Mouse (Mus musculus): ENCODE results near the gene Dmac2. TPM values are rescaled to one million over a fixed set of nuclear protein-coding genes. Genes with fewer than 3 reads are reported as not detected.
A peak's percentile ranks its signal among the peaks of the same experiment; 100 is the strongest.

Gene Dmac2
- polyA plus RNA-seq, 1 experiment from 2014 or later: 61.5 TPM

DNA sequence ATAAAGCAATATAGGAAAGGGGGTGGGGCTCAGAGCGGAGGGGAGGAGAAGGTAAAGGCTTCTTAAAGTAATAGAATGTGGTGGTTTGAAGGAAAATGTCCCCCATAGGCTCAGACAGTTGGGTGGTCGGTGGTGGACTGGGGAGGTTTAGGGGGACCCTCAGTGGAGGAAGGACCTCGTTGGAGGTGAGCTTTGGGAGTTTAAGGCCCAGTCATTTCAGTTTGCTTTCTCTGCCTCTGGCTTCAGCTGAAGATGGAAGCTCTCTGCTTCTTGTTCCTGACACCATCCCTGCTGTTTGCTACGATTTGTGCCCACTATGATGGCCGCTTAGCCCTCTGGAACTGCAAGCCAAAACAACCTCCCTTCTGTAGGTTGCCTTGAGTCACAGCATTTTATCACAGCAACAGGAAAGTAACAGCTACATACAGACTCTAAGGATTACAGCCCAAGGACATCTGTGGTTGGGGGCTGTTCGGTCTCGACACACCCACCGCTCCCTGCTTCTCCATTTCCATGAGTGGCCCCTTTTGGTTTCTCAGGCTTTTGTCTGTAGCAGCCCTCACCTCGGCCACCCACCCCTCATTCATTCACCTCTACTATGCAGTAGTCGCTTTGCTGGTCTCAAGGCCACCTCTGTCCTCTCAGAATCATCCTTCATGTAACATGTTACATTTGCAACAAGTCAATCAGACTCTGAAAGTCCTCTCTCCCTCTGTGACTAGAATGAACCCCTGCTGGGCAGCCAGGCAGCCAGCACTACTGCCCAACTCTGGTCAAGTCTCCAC is 1.6 kb upstream of the Dmac2 start:
- H3K27ac ChIP-seq: no peak overlapping the region
- no peak overlapping the region for H3K4me3 ChIP-seq
- 0 out of 2 replicates have a peak, but pooled peaks cover 2% of the 10 kb centered on the region for H3K27me3 ChIP-seq
- H3K4me1 ChIP-seq (replicated peaks): peaks cover 9% of the 10 kb centered on the region
- H3K4me2 ChIP-seq: no peak overlapping the region
- H3K36me3 ChIP-seq: peaks cover 18% of the 10 kb centered on the region
- no peak for ATAC-seq (replicated peaks; ENCODE audit: insufficient number of reproducible peaks, insufficient read depth, low FRiP score, low read depth)
- H3K9me3 ChIP-seq (replicated peaks): no peaks in the 10 kb centered on the region
- H3K9ac ChIP-seq: no peak overlapping the region
- 73% methylated on average over 10 of the region's 10 CpGs for WGBS

- peaks cover 30% of the 10 kb centered on the region for H3K36me3 ChIP-seq
- WGBS: 21% methylated on average over 5 of the region's 5 CpGs
- peak overlapping the region; percentile 83 for H3K4me2 ChIP-seq
- H3K9ac ChIP-seq: peak overlapping the region; percentile 75
- no peaks in the 10 kb centered on the region for H3K9me3 ChIP-seq (replicated peaks)
- peaks cover 11% of the 10 kb centered on the region for H3K4me1 ChIP-seq (replicated peaks)
- peak overlapping the region; percentile 81 for H3K27ac ChIP-seq
- 0 out of 2 replicates have a peak, but pooled peaks cover 2% of the 10 kb centered on the region for H3K27me3 ChIP-seq
- peak overlapping the region; percentile 83 for H3K4me3 ChIP-seq
- no peak for ATAC-seq (replicated peaks; ENCODE audit: insufficient number of reproducible peaks, insufficient read depth, low FRiP score, low read depth)
These were observed 443 bp downstream of the Dmac2 start for GRCm38 (mm10) chr7:25619722-25619991.

GRCm38 (mm10) chr7:25620101-25620500 is 887 bp downstream of the Dmac2 start:
- Histone ChIP-seq H3K9me3 (replicated peaks) (no peaks in the 10 kb centered on the region), H3K4me3 (peak overlapping the region; percentile 83), H3K27ac (no peak overlapping the region), H3K4me2 (peak overlapping the region; percentile 83), H3K27me3 (0 out of 2 replicates have a peak, but pooled peaks cover 2% of the 10 kb centered on the region), H3K36me3 (peaks cover 30% of the 10 kb centered on the region), H3K4me1 (replicated peaks) (peaks cover 15% of the 10 kb centered on the region), H3K9ac (no peak overlapping the region)
- WGBS: 91% methylated on average over 5 of the region's 5 CpGs
- ATAC-seq (replicated peaks; ENCODE audit: insufficient number of reproducible peaks, insufficient read depth, low FRiP score, low read depth): no peak

GRCm38 (mm10) chr7:25620751-25621150 is 1.5 kb downstream of the Dmac2 start:
- Histone ChIP-seq H3K4me1 (replicated peaks) (peaks cover 19% of the 10 kb centered on the region), H3K9me3 (replicated peaks) (no peaks in the 10 kb centered on the region), H3K4me2 (no peak overlapping the region), H3K36me3 (peaks cover 32% of the 10 kb centered on the region), H3K27ac (no peak overlapping the region), H3K27me3 (no peaks in the 10 kb centered on the region), H3K4me3 (no peak overlapping the region), H3K9ac (no peak overlapping the region)
- 89% methylated on average over 11 of the region's 11 CpGs for WGBS
- no peak for ATAC-seq (replicated peaks; ENCODE audit: insufficient number of reproducible peaks, insufficient read depth, low FRiP score, low read depth)

DNA sequence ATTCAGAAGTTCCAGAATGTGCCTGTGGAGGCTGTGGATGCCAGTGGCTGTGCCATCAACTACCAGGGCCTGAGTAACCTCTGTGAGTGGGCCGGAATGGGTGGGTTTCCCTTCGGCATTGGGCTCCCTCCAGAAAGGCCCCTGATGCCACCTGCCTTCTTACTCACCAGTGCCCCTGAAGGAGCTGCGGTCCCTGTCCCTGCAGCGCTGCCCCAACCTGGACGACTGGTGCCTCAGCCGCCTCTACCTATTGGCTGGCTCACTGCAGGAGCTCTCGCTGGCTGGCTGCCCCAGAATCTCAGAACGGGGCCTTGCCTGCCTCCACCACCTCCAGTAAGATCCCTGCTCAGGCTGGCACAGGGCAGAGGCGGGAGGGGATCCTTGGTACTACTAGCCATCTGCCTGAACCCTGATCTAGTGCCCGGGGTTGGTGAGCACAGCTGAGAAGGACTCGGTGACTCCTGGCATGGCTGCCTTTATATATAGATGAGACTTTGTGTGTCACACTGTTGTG is 4.7 kb downstream of the Dmac2 start:
- no peak for ATAC-seq (replicated peaks; ENCODE audit: insufficient number of reproducible peaks, insufficient read depth, low FRiP score, low read depth)
- 90% methylated on average over 11 of the region's 11 CpGs for WGBS
- Histone ChIP-seq H3K27ac (no peak overlapping the region), H3K4me3 (no peak overlapping the region), H3K4me2 (no peak overlapping the region), H3K4me1 (replicated peaks) (peaks cover 47% of the 10 kb centered on the region), H3K36me3 (peaks cover 33% of the 10 kb centered on the region), H3K9ac (no peak overlapping the region), H3K9me3 (replicated peaks) (no peaks in the 10 kb centered on the region), H3K27me3 (no peaks in the 10 kb centered on the region)

- H3K27me3 ChIP-seq: no peaks in the 10 kb centered on the region
- no peak overlapping the region for H3K9ac ChIP-seq
- ATAC-seq (replicated peaks; ENCODE audit: insufficient number of reproducible peaks, insufficient read depth, low FRiP score, low read depth): 0 out of 2 replicates have a peak, but pooled peaks have one; percentile 11
- H3K36me3 ChIP-seq: peaks cover 40% of the 10 kb centered on the region
- H3K4me3 ChIP-seq: no peak overlapping the region
- no peaks in the 10 kb centered on the region for H3K9me3 ChIP-seq (replicated peaks)
- WGBS: 39% methylated on average over 5 of the region's 5 CpGs
- H3K4me1 ChIP-seq (replicated peaks): peaks cover 47% of the 10 kb centered on the region
- H3K4me2 ChIP-seq: no peak overlapping the region
- peak overlapping the region; percentile 77 for H3K27ac ChIP-seq
These were observed 5.6 kb downstream of the Dmac2 start for GRCm38 (mm10) chr7:25624851-25625250.

GRCm38 (mm10) chr7:25625594-25626250 is 6.5 kb downstream of the Dmac2 start:
- no peak for ATAC-seq (replicated peaks; ENCODE audit: insufficient number of reproducible peaks, insufficient read depth, low FRiP score, low read depth)
- Histone ChIP-seq H3K4me3 (no peak overlapping the region), H3K27me3 (no peaks in the 10 kb centered on the region), H3K27ac (peak overlapping the region; percentile 77), H3K9ac (no peak overlapping the region), H3K9me3 (replicated peaks) (no peaks in the 10 kb centered on the region), H3K4me2 (no peak overlapping the region), H3K4me1 (replicated peaks) (peaks cover 42% of the 10 kb centered on the region), H3K36me3 (peaks cover 40% of the 10 kb centered on the region)
- WGBS: 72% methylated on average over 10 of the region's 10 CpGs

GRCm38 (mm10) chr7:25626509-25627430 is 7.6 kb downstream of the Dmac2 start, which contains the start of gene B3gnt8:
B3gnt8 (plus strand) TSS chr7:25626654.
- peak within 1 kb of the TSS; percentile 77 for H3K27ac ChIP-seq
- peak within 1 kb of the TSS; percentile 79 for H3K4me2 ChIP-seq
- no peaks in the 10 kb centered on the region for H3K27me3 ChIP-seq
- 11% methylated on average over 29 of the region's 29 CpGs for WGBS
- H3K9ac ChIP-seq: peak within 1 kb of the TSS; percentile 54
- peak within 1 kb of the TSS; percentile 53 for H3K4me3 ChIP-seq
- H3K4me1 ChIP-seq (replicated peaks): peaks cover 42% of the 10 kb centered on the region
- peak; percentile 44 for ATAC-seq (replicated peaks; ENCODE audit: insufficient number of reproducible peaks, insufficient read depth, low FRiP score, low read depth)
- H3K36me3 ChIP-seq: peaks cover 31% of the 10 kb centered on the region
- no peaks in the 10 kb centered on the region for H3K9me3 ChIP-seq (replicated peaks)

DNA sequence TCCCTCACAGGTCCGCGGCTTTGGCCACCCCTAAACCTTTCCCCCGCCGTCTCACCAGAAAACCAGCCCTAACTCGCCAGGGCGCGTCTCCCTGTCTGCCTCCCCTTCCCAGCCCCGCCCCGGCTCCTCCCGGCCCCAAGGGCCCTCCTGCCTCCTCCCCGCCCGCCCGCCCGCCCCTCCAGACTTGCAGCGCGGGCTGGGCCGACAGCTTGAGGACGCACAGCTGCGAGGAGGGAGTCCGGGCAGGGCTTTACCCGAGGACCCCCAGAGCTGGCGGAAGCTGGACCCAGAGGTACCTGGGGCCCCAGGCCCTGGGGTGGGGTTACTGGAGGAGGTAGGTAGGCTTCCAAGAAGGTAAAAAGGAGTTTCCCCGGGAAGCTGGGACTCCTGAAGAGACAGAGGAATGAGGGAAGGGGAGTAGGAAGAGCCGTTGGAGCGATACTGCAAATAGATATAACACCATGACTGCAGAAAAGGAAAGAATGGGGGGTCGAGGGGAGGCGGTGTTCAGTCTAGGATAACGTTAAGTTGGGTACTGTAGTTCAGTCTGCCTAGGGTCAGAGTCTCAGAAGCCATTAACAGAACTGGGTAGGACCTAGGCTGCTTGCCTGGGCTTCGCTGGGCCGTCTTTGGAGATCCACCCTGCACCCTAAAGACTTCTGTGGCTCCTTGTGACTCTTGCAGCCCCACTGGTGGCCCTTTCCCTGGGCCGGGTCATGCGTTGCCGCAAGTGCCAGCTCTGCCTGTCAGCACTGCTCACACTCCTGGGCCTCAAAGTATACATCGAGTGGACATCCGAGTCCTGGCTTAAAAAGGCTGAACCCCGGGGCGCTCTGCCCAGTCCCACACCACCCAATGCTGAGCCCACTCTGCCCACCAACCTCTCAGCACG is 8.5 kb downstream of the Dmac2 start:
- H3K36me3 ChIP-seq: peaks cover 21% of the 10 kb centered on the region

DNA sequence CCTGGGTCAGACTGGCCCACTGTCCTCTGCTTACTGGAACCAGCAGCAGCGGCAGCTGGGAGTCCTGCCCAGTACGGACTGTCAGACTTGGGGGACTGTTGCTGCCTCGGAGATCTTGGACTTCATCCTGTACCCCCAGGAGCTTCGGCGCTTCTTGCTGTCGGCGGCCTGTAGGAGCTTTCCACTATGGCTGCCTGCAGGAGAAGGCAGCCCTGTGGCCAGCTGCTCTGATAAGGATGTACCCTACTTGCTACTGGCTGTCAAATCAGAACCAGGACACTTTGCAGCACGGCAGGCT is 9.1 kb downstream of the Dmac2 start:
- peaks cover 16% of the 10 kb centered on the region for H3K36me3 ChIP-seq
- no peak for ATAC-seq (replicated peaks; ENCODE audit: insufficient number of reproducible peaks, insufficient read depth, low FRiP score, low read depth)

More for the DNA sequence above, 8.5 kb downstream of the Dmac2 start:
- H3K4me1 ChIP-seq (replicated peaks): peaks cover 42% of the 10 kb centered on the region
- 16% methylated on average over 35 of the region's 38 CpGs for WGBS
- no peaks in the 10 kb centered on the region for H3K27me3 ChIP-seq
- no peaks in the 10 kb centered on the region for H3K9me3 ChIP-seq (replicated peaks)
- peak overlapping the region; percentile 77 for H3K27ac ChIP-seq
- H3K9ac ChIP-seq: peak overlapping the region; percentile 54
- ATAC-seq (replicated peaks; ENCODE audit: insufficient number of reproducible peaks, insufficient read depth, low FRiP score, low read depth): peak; percentile 79
- H3K4me2 ChIP-seq: peak overlapping the region; percentile 79
- peak overlapping the region; percentile 53 for H3K4me3 ChIP-seq

More for the DNA sequence above, 9.1 kb downstream of the Dmac2 start:
- peak overlapping the region; percentile 79 for H3K4me2 ChIP-seq
- no peaks in the 10 kb centered on the region for H3K9me3 ChIP-seq (replicated peaks)
- H3K27ac ChIP-seq: no peak overlapping the region
- peak overlapping the region; percentile 54 for H3K9ac ChIP-seq
- no peaks in the 10 kb centered on the region for H3K27me3 ChIP-seq
- WGBS: 45% methylated on average over 8 of the region's 8 CpGs
- peak overlapping the region; percentile 53 for H3K4me3 ChIP-seq
- peaks cover 42% of the 10 kb centered on the region for H3K4me1 ChIP-seq (replicated peaks)
